Mouse (Mus musculus): ENCODE measurements around the gene Ptprd.

GRCm38 (mm10) chr4:76218065-76218464 is 1993.7 kb downstream of the Ptprd start:
- TF ChIP-seq CTCF (IDR thresholded peaks at IDR 0.05; ENCODE audit: borderline replicate concordance, insufficient read depth, low read depth, low read length): no peak
- TF ChIP-seq POLR2A (IDR thresholded peaks at IDR 0.05; ENCODE audit: borderline replicate concordance, insufficient read depth, low read length): no peak
